Mouse (Mus musculus) midbrain, embryonic 14.5 days (tissue): ENCODE data around the gene Klc1. TPM values are rescaled to one million over a fixed set of nuclear protein-coding genes. Genes with fewer than 3 reads are reported as not detected.
"Not testable (repeated sequence)": the region's sequence is repeated elsewhere in the genome, so short reads cannot be mapped to it uniquely, and the experiment has no call there.

Source experiments
- ATAC-seq: fragments of 200-750 bp; cut with Nextera tagmentation; 2 replicates; pipeline ENCODE4 v1.8.0; 2017; ENCODE audit warnings: moderate number of reproducible peaks, moderate library complexity; ENCODE audit not compliant: low FRiP score, low TSS enrichment
- DNase-seq: peaks from one replicate; pipeline ENCODE4 v3.0.0-alpha.2; 2015
- H3K27ac ChIP-seq: fragments of 300-500 bp; sonication (generic); replicated peaks from 2 replicates; pipeline ENCODE4 v1.5.1; 2014; ENCODE audit warnings: mild to moderate bottlenecking, low read depth, low read length, moderate library complexity
- H3K27me3 ChIP-seq: fragments of 300-500 bp; sonication (generic); 2 replicates; pipeline ENCODE4 v1.6.1; 2014; ENCODE audit warnings: low read length, control low read depth, mixed read lengths; ENCODE audit not compliant: control insufficient read depth, insufficient read depth
- H3K36me3 ChIP-seq: fragments of 300-500 bp; sonication (generic); 2 replicates; pipeline ENCODE4 v1.6.1; 2014; ENCODE audit warnings: low read length, control low read depth; ENCODE audit not compliant: control insufficient read depth, insufficient read depth
- H3K4me1 ChIP-seq: fragments of 300-500 bp; sonication (generic); 2 replicates; pipeline ENCODE4 v1.6.1; 2014; ENCODE audit warnings: mild to moderate bottlenecking, antibody characterized with exemption, low read length, control low read depth; ENCODE audit not compliant: control insufficient read depth, insufficient read depth
- H3K4me2 ChIP-seq: fragments of 300-500 bp; sonication (generic); 2 replicates; pipeline ENCODE4 v1.6.1; 2014; ENCODE audit warnings: mild to moderate bottlenecking, low read length, moderate library complexity
- H3K4me3 ChIP-seq: fragments of 300-500 bp; sonication (generic); replicated peaks from 2 replicates; pipeline ENCODE4 v1.5.1; 2014; ENCODE audit warnings: low read depth, low read length
- H3K9ac ChIP-seq: fragments of 300-500 bp; sonication (generic); replicated peaks from 2 replicates; pipeline ENCODE4 v1.6.1; 2014; ENCODE audit warnings: mild to moderate bottlenecking, low read length, moderate library complexity
- H3K9me3 ChIP-seq: fragments of 300-500 bp; sonication (generic); 2 replicates; pipeline ENCODE4 v1.6.1; 2016; ENCODE audit warnings: low read length, control low read depth, mixed read lengths; ENCODE audit not compliant: control insufficient read depth
- WGBS: fragments of 180-500 bp; shearing (Covaris S2); extraction: QIAGEN DNeasy Blood & Tissue Kit; methylation state at CpG from one replicate; pipeline ENCODE4 v1.1.7; 2014; 5-methylcytosine and 5-hydroxymethylcytosine counted together
- polyA plus RNA-seq: library from polyadenylated mRNA; unstranded; fragments of >200 nt; fragmentation: Nextera tagmentation; extraction: Ambion mirVana; gene quantifications from 2 replicates; pipeline ENCODE4 v1.2.1, GENCODE M21; 2014

Gene Klc1
- polyA plus RNA-seq, 1 experiment from 2014 or later = 628 TPM

DNA sequence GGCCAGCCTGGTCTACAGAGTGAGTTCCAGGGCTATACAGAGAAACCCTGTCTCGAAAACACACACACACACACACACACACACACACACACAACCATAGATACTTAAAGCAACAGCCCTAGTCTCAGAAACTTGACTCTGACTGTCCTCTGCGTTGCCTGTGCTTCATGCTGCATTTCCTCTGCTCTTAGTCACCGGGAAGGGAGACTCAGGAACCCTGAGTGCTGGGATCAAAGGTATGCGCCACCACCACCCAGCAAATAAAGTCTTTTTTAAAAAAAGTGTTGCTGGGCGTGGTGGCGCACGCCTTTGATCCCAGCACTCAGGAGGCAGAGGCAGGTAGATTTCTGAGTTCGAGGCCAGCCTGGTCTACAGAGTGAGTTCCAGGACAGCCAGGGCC, 22.0 kb upstream of the Klc1 start:
- not testable (repeated sequence) for H3K27me3 ChIP-seq, H3K4me3 ChIP-seq, H3K4me2 ChIP-seq, H3K4me1 ChIP-seq, H3K36me3 ChIP-seq, H3K27ac ChIP-seq, DNase-seq, H3K9ac ChIP-seq, ATAC-seq, H3K9me3 ChIP-seq
- 94% methylated on average over 8 of the region's 8 CpGs for WGBS

DNA sequence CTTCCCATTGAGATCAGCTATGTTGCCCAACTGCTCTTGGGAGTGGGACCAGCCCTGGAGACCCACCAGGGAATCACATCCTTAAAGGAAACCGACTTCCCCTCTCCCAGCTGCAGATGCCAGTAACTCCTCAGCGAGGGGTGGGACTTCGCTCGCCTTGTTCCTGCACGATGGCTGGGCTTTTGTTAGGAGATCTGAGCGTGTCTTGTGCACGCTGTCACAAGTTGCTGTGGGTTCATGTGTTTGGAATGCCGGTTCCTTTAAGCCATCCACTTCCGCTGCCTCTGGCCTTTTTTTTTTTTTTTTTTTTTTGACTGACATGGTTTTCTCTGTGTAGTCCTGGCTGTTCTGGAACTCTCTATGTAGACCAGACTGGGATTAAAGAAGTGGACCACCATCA, 21.3 kb upstream of the Klc1 start:
- no peak for ATAC-seq
- Histone ChIP-seq H3K4me3 (no peak overlapping the region), H3K4me2 (no peak overlapping the region), H3K27me3 (no peaks in the 10 kb centered on the region), H3K36me3 (no peaks in the 10 kb centered on the region), H3K27ac (no peak overlapping the region), H3K9ac (no peak overlapping the region), H3K4me1 (no peaks in the 10 kb centered on the region), H3K9me3 (no peaks in the 10 kb centered on the region)
- DNase-seq = no peak
- WGBS = 54% methylated on average over 9 of the region's 9 CpGs

DNA sequence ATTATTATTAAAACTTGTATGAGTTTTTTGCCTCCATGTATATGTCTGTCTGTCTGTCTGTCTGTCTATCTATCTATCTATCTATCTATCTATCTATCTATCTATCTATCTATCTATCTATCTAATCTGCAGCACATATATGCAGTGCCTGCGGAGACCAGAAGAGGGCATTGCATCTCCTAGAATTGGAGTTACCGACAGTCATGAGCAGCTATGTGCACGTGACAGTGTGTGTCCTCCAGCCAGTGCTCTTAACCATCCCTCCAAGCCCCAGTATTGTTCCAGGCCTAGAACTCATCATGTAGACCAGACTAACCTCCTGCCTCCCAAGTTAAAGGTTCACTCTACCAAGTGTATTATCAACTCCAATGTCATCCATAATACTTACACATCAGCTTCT, 19.9 kb upstream of the Klc1 start:
- no peaks in the 10 kb centered on the region for H3K36me3 ChIP-seq
- H3K27ac ChIP-seq = no peak overlapping the region
- H3K4me1 ChIP-seq = no peaks in the 10 kb centered on the region
- DNase-seq (peak; percentile 69), ATAC-seq (no peak)
- H3K27me3 ChIP-seq = no peaks in the 10 kb centered on the region
- H3K4me3 ChIP-seq = no peak overlapping the region
- H3K9ac ChIP-seq = no peak overlapping the region
- 6% methylated on average over 3 of the region's 3 CpGs for WGBS
- H3K9me3 ChIP-seq = no peaks in the 10 kb centered on the region
- no peak overlapping the region for H3K4me2 ChIP-seq

DNA sequence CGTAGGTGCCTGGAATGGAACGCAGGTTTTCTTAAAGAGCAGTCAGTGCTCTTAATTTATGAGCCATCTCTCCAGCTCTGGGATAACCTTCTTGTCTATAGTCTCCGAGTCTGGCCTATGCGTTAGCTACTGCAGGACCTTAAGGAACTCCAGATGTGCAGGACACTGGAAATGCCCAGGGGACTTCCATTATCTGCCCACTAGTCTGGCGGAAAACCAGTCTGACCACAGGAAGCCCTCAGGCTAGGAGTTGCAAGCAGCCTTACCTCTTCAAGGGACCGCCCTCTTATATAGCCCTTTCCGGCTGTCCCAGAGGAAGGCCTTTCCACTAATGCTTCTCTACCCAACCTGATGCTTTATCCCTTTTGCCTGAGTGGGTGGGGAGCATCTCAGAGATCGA, 17.3 kb upstream of the Klc1 start:
- H3K9me3 ChIP-seq = no peaks in the 10 kb centered on the region
- ATAC-seq (no peak), DNase-seq (no peak)
- H3K9ac ChIP-seq = no peak overlapping the region
- no peak overlapping the region for H3K27ac ChIP-seq
- 0 out of 2 replicates have a peak, but pooled peaks cover 3% of the 10 kb centered on the region for H3K4me1 ChIP-seq
- 89% methylated on average over 8 of the region's 8 CpGs for WGBS
- H3K36me3 ChIP-seq = no peaks in the 10 kb centered on the region
- H3K27me3 ChIP-seq = no peaks in the 10 kb centered on the region
- H3K4me2 ChIP-seq = no peak overlapping the region
- no peak overlapping the region for H3K4me3 ChIP-seq

DNA sequence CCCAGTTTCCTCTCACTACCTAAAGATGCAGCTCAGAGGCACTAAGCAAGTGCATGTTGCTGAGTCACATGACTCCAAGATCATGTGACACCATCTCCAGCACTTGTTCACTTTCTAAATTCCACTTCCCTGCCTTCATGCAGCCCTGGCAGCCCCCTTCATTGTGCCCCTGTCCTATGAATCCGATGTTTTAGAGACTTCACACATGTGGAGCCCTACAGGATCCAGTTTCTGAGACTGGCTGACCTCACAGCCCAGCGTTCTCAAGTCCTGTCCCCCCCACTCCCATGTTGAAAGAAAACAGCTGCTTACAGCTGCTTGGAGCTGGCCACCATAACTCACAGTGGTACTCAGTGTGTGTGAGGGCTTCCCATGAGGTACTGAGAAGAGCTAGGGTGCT, 15.2 kb upstream of the Klc1 start:
- Histone ChIP-seq H3K36me3 (no peaks in the 10 kb centered on the region), H3K4me1 (0 out of 2 replicates have a peak, but pooled peaks cover 3% of the 10 kb centered on the region), H3K27ac (no peak overlapping the region), H3K9me3 (no peaks in the 10 kb centered on the region), H3K9ac (no peak overlapping the region), H3K4me2 (no peak overlapping the region), H3K27me3 (no peaks in the 10 kb centered on the region), H3K4me3 (no peak overlapping the region)
- ATAC-seq = no peak
- WGBS = 81% methylated on average over 2 of the region's 2 CpGs
- no peak for DNase-seq

DNA sequence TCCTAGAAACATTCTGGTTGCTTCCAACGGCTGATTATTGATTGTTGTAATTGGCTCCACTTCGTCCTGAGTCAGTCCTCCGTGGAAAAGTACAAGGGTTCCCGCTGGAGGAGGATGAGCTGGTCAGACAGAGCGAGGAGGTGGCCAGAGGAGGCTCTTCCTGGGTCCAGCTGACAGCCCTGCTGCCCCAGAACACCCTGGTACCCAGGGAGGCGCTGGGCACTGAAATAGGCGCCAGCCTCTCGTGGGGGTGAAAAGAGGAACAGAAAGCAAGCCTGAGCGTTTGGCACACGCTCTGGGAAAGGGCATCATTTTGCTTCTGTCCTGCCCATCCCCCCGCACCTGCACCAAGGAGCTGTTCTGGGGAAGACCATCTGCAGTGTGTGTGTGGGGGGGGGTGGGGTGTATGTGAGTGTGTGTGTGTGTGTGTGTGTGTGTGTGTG, 14.6 kb upstream of the Klc1 start:
- Histone ChIP-seq H3K4me3 (no peak overlapping the region), H3K9me3 (no peaks in the 10 kb centered on the region), H3K4me2 (no peak overlapping the region), H3K9ac (no peak overlapping the region), H3K27me3 (no peaks in the 10 kb centered on the region), H3K4me1 (0 out of 2 replicates have a peak, but pooled peaks cover 3% of the 10 kb centered on the region), H3K36me3 (no peaks in the 10 kb centered on the region), H3K27ac (no peak overlapping the region)
- WGBS = 78% methylated on average over 11 of the region's 11 CpGs
- DNase-seq (no peak), ATAC-seq (no peak)

DNA sequence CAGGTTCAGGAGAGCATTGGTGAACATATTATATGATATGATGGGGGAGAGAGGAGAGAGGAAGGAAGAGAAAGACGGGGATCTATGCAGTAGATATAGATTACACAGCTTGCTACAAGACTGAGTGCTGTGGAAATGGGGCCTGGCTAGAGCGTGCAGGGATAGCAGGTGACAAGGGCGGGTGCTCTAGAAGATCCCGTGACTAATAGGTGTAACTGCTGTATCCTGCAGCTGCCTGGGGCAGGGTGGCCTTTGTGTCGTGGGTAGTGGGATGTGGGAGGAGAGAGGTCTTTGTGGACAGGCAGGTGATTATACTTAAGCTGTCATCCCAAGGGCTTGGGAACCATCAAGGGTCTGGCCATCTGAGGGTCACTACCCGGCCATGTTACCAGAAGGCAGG, 13.4 kb upstream of the Klc1 start:
- Histone ChIP-seq H3K9ac (no peak overlapping the region), H3K9me3 (no peaks in the 10 kb centered on the region), H3K4me2 (no peak overlapping the region), H3K36me3 (no peaks in the 10 kb centered on the region), H3K27ac (no peak overlapping the region), H3K27me3 (no peaks in the 10 kb centered on the region), H3K4me1 (0 out of 2 replicates have a peak, but pooled peaks cover 3% of the 10 kb centered on the region), H3K4me3 (no peak overlapping the region)
- ATAC-seq (no peak), DNase-seq (no peak)
- WGBS = 66% methylated on average over 6 of the region's 6 CpGs

DNA sequence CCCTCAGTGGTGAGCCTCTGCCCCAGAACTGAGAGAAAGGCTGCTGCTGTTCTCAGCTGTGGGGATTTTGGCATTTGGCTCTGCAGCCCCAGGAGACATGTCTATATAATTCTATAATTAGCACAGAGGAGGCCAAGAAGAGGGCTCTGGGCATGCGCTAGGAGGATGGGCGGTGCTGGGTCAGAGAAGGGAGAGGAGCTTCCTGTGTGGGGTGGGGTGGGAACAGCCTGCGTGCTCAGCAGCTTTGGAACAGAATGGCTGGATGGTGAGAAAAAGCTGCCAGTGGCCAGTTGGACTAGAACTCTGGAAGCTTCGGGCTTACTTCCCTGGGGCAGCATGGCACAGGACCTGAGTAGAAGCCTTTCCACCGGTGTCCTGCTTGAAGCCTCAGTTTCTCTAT, 12.6 kb upstream of the Klc1 start:
- no peaks in the 10 kb centered on the region for H3K36me3 ChIP-seq
- no peaks in the 10 kb centered on the region for H3K9me3 ChIP-seq
- 0 out of 2 replicates have a peak overlapping the region, but pooled peaks have one; percentile 12 for H3K9ac ChIP-seq
- no peaks in the 10 kb centered on the region for H3K27me3 ChIP-seq
- ATAC-seq (no peak), DNase-seq (peak; percentile 49)
- H3K4me1 ChIP-seq = 0 out of 2 replicates have a peak, but pooled peaks cover 3% of the 10 kb centered on the region
- H3K27ac ChIP-seq = 0 out of 2 replicates have a peak overlapping the region, but pooled peaks have one; percentile 8
- H3K4me3 ChIP-seq = no peak overlapping the region
- H3K4me2 ChIP-seq = no peak overlapping the region
- 74% methylated on average over 5 of the region's 5 CpGs for WGBS

DNA sequence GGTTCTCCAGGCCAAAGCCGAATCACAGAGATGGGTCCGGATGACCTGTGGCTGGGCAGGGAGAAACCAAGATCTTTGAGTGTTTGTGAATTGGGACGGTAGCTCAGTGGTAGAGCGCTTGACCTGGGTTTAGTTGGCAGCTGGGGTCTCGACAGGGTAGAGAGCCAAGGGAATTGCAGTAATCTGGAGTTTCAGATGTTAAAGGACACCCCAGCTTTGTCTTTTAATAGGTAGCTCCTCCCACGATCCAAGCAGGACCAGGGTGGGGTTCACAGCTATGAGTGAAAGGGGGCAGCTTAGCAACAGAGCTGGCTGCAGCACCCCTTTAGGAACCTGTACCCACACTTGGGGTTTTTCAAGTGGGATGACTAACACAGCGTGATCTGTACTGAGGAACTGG, 11.2 kb upstream of the Klc1 start:
- 81% methylated on average over 7 of the region's 7 CpGs for WGBS
- Histone ChIP-seq H3K9ac (no peak overlapping the region), H3K4me3 (no peak overlapping the region), H3K4me1 (0 out of 2 replicates have a peak, but pooled peaks cover 3% of the 10 kb centered on the region), H3K27me3 (no peaks in the 10 kb centered on the region), H3K27ac (no peak overlapping the region), H3K36me3 (no peaks in the 10 kb centered on the region), H3K9me3 (no peaks in the 10 kb centered on the region), H3K4me2 (no peak overlapping the region)
- ATAC-seq (no peak), DNase-seq (no peak)
